Mouse (Mus musculus) regulatory T cell (primary cell): ENCODE measurements around the gene Ces1a.

Experiments used
- in situ Hi-C: fragments of 300-600 bp; cut with MboI, MseI; formaldehyde crosslinking; loops from one replicate; pipeline ENCODE4 v1.15.1; 2025; ENCODE audit warnings: high pct_unique_total_duplicates

Ces1a gene

GRCm38 (mm10) chr8:92996840-92997239 lies 51.2 kb downstream of the Ces1a start:
- in situ Hi-C loops = no loop called here

GRCm38 (mm10) chr8:92984376-92984775 lies 63.6 kb downstream of the Ces1a start:
- in situ Hi-C loops = no loop called here

GRCm38 (mm10) chr8:92982491-92982890 lies 65.5 kb downstream of the Ces1a start:
- in situ Hi-C loops = no loop called here

GRCm38 (mm10) chr8:92976656-92977055 lies 71.3 kb downstream of the Ces1a start:
- in situ Hi-C loops = no loop called here

- in situ Hi-C loops = no loop called here
Measured at GRCm38 (mm10) chr8:92972949-92973348, 75.0 kb downstream of the Ces1a start.
